Mouse (Mus musculus) kidney, embryonic 16.5 days (tissue): ENCODE measurements at regions not wholly inside any gene's neighbourhood (a gene's known extent, or its start where the extent isn't known, plus 50 kb on each side); places are given as distances from the start of the nearest gene placed in this dataset. TPM values are rescaled to one million over a fixed set of nuclear protein-coding genes. Genes with fewer than 3 reads are reported as not detected.

ENCODE experiments used
- ATAC-seq: fragments of 200-750 bp; cut with Nextera tagmentation; 2 replicates; pipeline ENCODE4 v1.8.0; 2017; ENCODE audit warnings: moderate TSS enrichment; ENCODE audit not compliant: low FRiP score, low TSS enrichment
- H3K27ac ChIP-seq: fragments of 300-500 bp; sonication (generic); 2 replicates; pipeline ENCODE4 v1.5.1; 2014; ENCODE audit warnings: low read length
- H3K27me3 ChIP-seq: fragments of 300-500 bp; sonication (generic); 2 replicates; pipeline ENCODE4 v1.6.1; 2014; ENCODE audit warnings: low read length, control low read depth, mixed read lengths; ENCODE audit not compliant: insufficient read depth
- H3K36me3 ChIP-seq: fragments of 300-500 bp; sonication (generic); 2 replicates; pipeline ENCODE4 v1.6.1; 2014; ENCODE audit warnings: low read length, control low read depth, mixed read lengths; ENCODE audit not compliant: insufficient read depth
- H3K4me1 ChIP-seq: fragments of 300-500 bp; sonication (generic); 2 replicates; pipeline ENCODE4 v1.6.1; 2014; ENCODE audit warnings: low read length, control low read depth, mixed read lengths; ENCODE audit not compliant: insufficient read depth
- H3K4me2 ChIP-seq: fragments of 300-500 bp; sonication (generic); replicated peaks from 2 replicates; pipeline ENCODE4 v1.6.1; 2014; ENCODE audit warnings: low read depth, low read length
- H3K4me3 ChIP-seq: fragments of 300-500 bp; sonication (generic); 2 replicates; pipeline ENCODE4 v1.5.1; 2014; ENCODE audit warnings: mild to moderate bottlenecking, low read length
- H3K9ac ChIP-seq: fragments of 300-500 bp; sonication (generic); replicated peaks from 2 replicates; pipeline ENCODE4 v1.6.1; 2014; ENCODE audit warnings: low read length
- H3K9me3 ChIP-seq: fragments of 300-500 bp; sonication (generic); 2 replicates; pipeline ENCODE4 v1.6.1; 2016; ENCODE audit warnings: low read length, control low read depth
- WGBS: fragments of 180-500 bp; shearing (Covaris S2); extraction: QIAGEN DNeasy Blood & Tissue Kit; methylation state at CpG from one replicate; pipeline ENCODE4 v1.1.7; 2014; 5-methylcytosine and 5-hydroxymethylcytosine counted together
- microRNA-seq: library from miRNA; unstranded; fragments of <30 nt; microRNA quantifications from one replicate; pipeline ENCODE4, GENCODE M21; 2016

GRCm38 (mm10) chr1:195312426-195312825 is 135.9 kb upstream of the Cr2 start:
- Histone ChIP-seq H3K27ac (no peak overlapping the region), H3K27me3 (no peaks in the 10 kb centered on the region), H3K4me3 (no peak overlapping the region), H3K4me2 (no peak overlapping the region), H3K36me3 (no peaks in the 10 kb centered on the region), H3K4me1 (no peaks in the 10 kb centered on the region), H3K9me3 (no peaks in the 10 kb centered on the region), H3K9ac (no peak overlapping the region)
- no peak for ATAC-seq
- 67% methylated on average over 2 of the region's 2 CpGs for WGBS

GRCm38 (mm10) chr1:195285076-195285475 is 108.6 kb upstream of the Cr2 start:
- H3K27me3 ChIP-seq: no peaks in the 10 kb centered on the region
- H3K27ac ChIP-seq: no peak overlapping the region
- no peak overlapping the region for H3K4me2 ChIP-seq
- 75% methylated on average over 2 of the region's 2 CpGs for WGBS
- H3K9me3 ChIP-seq: no peaks in the 10 kb centered on the region
- no peak overlapping the region for H3K4me3 ChIP-seq
- no peak overlapping the region for H3K9ac ChIP-seq
- no peak for ATAC-seq
- H3K4me1 ChIP-seq: no peaks in the 10 kb centered on the region
- no peaks in the 10 kb centered on the region for H3K36me3 ChIP-seq

- no peak overlapping the region for H3K9ac ChIP-seq
- H3K9me3 ChIP-seq: no peaks in the 10 kb centered on the region
- no peaks in the 10 kb centered on the region for H3K4me1 ChIP-seq
- H3K4me3 ChIP-seq: no peak overlapping the region
- H3K4me2 ChIP-seq: no peak overlapping the region
- 4% methylated on average over 30 of the region's 30 CpGs for WGBS
- ATAC-seq: no peak
- H3K27ac ChIP-seq: no peak overlapping the region
- H3K36me3 ChIP-seq: no peaks in the 10 kb centered on the region
- H3K27me3 ChIP-seq: no peaks in the 10 kb centered on the region
These were observed 65.0 kb upstream of the Cr2 start for GRCm38 (mm10) chr1:195241496-195241895.

GRCm38 (mm10) chr1:195232658-195233057 is 56.1 kb upstream of the Cr2 start:
- H3K4me2 ChIP-seq: no peak overlapping the region
- no peak overlapping the region for H3K9ac ChIP-seq
- H3K27me3 ChIP-seq: no peaks in the 10 kb centered on the region
- H3K36me3 ChIP-seq: no peaks in the 10 kb centered on the region
- H3K4me1 ChIP-seq: no peaks in the 10 kb centered on the region
- no peaks in the 10 kb centered on the region for H3K9me3 ChIP-seq
- peak; percentile 54; the same call in 1 of the 2 replicates for ATAC-seq
- no peak overlapping the region for H3K4me3 ChIP-seq
- no peak overlapping the region for H3K27ac ChIP-seq

- Histone ChIP-seq H3K9ac (no peak overlapping the region), H3K27ac (no peak overlapping the region), H3K4me2 (no peak overlapping the region), H3K9me3 (no peaks in the 10 kb centered on the region), H3K36me3 (no peaks in the 10 kb centered on the region), H3K4me1 (no peaks in the 10 kb centered on the region), H3K27me3 (no peaks in the 10 kb centered on the region), H3K4me3 (no peak overlapping the region)
- peak; percentile 65; the same call in 1 of the 2 replicates for ATAC-seq
- WGBS: 92% methylated on average over 2 of the region's 2 CpGs
These were observed 50.5 kb upstream of the Cr2 start for GRCm38 (mm10) chr1:195227007-195227406.

Small RNA genes in the stretch of these regions (microRNA-seq; reads per million reads assigned to microRNA genes)
- not detected for gene Gm24802
